Mouse (Mus musculus): ENCODE measurements at regions not wholly inside any gene's neighbourhood (a gene's known extent, or its start where the extent isn't known, plus 50 kb on each side); places are given as distances from the start of the nearest gene placed in this dataset.

DNA sequence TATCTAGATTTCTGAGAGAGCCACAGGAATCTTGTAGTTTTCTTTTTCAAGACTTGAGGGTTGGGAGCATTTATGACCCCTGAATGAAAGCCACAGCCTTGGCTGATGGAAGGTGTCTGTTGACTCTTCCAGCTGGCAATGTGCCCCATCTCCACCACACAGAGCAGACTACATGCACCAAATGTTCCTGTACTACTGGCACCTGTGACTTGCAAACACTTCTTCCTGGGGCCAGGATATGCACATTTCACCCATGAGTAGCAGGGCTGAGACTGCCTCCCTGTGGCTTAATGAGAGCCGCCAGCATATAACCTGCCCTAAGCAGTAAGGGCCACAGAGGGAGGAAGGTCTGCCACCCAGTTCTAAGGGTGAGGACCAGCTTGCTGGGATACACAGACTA is 390.5 kb upstream of the Spred2 start:
- Histone ChIP-seq H3K4me2 (ENCODE audit: low read depth) (no peak overlapping the region), H3ac (ENCODE audit: control insufficient read depth, insufficient read length) (no peak overlapping the region), H3K79me2 (ENCODE audit: control insufficient read depth, insufficient read depth) (no peaks in the 10 kb centered on the region), H3K27me3 (ENCODE audit: control insufficient read depth, insufficient read depth, insufficient read length) (no peaks in the 10 kb centered on the region), H3K4me3 (no peak overlapping the region), H3K36me3 (ENCODE audit: control insufficient read depth, insufficient read depth) (no peaks in the 10 kb centered on the region)
- no peak for TF ChIP-seq TCF12 (IDR thresholded peaks at IDR 0.05; ENCODE audit: insufficient read depth, poor library complexity, severe bottlenecking)
- no peak for TF ChIP-seq TCF3 (IDR thresholded peaks at IDR 0.05; ENCODE audit: insufficient read length, low read depth)
- no peak for TF ChIP-seq USF1 (IDR thresholded peaks at IDR 0.05; ENCODE audit: low read depth)
- TF ChIP-seq REST (IDR thresholded peaks at IDR 0.05; ENCODE audit: insufficient read depth, insufficient read length), result no peak
- TF ChIP-seq MAX (IDR thresholded peaks at IDR 0.05; ENCODE audit: low read depth), result no peak
- TF ChIP-seq MYOG (IDR thresholded peaks at IDR 0.05; ENCODE audit: control insufficient read depth in 1 of 3, insufficient read depth in 1 of 3, insufficient read length in 2 of 3, low read depth in 2 of 3), result no peak
- no peak for TF ChIP-seq E2F4 (IDR thresholded peaks at IDR 0.05; ENCODE audit: insufficient read depth)
- TF ChIP-seq POLR2A (IDR thresholded peaks at IDR 0.05; ENCODE audit: insufficient read length, low read depth), result no peak
- no peak for TF ChIP-seq POLR2AphosphoS2 (IDR thresholded peaks at IDR 0.05; ENCODE audit: insufficient read length, low read depth)
- TF ChIP-seq CEBPB (IDR thresholded peaks at IDR 0.05; ENCODE audit: insufficient read depth, poor library complexity, severe bottlenecking), result no peak
- no peak for TF ChIP-seq MYOD1 (IDR thresholded peaks at IDR 0.05; ENCODE audit: control insufficient read depth in 1 of 3, insufficient read length in 2 of 3, low read depth in 2 of 3)
- no peak for TF ChIP-seq SRF (IDR thresholded peaks at IDR 0.05; ENCODE audit: control insufficient read depth, insufficient read length, low read depth)

DNA sequence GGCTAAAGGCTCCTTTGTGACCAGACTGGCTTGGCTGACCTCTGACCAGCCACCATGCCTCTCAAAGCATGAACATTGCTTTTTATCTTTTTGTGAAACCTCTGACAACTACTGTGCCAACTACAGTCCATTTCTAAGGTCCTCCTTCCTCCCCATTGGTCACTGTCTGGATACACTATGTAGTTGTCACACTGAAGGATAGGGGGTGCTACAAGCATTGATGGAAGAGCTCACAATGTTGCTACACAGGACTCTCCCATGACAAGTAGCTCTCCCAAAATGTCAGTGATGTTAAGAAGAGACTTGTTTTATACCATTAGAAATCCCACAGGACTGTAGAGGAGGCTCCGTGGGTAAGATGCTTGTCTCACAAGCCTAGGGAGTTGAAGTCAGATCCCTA is 389.0 kb upstream of the Spred2 start:
- H3ac ChIP-seq (ENCODE audit: control insufficient read depth, insufficient read length), result no peak overlapping the region
- H3K36me3 ChIP-seq (ENCODE audit: control insufficient read depth, insufficient read depth), result no peaks in the 10 kb centered on the region
- no peak overlapping the region for H3K4me2 ChIP-seq (ENCODE audit: low read depth)
- TF ChIP-seq USF1 (IDR thresholded peaks at IDR 0.05; ENCODE audit: low read depth) (no peak), POLR2A (IDR thresholded peaks at IDR 0.05; ENCODE audit: insufficient read length, low read depth) (no peak), MAX (IDR thresholded peaks at IDR 0.05; ENCODE audit: low read depth) (no peak), MYOD1 (IDR thresholded peaks at IDR 0.05; ENCODE audit: control insufficient read depth in 1 of 3, insufficient read length in 2 of 3, low read depth in 2 of 3) (no peak), E2F4 (IDR thresholded peaks at IDR 0.05; ENCODE audit: insufficient read depth) (no peak), TCF12 (IDR thresholded peaks at IDR 0.05; ENCODE audit: insufficient read depth, poor library complexity, severe bottlenecking) (no peak), REST (IDR thresholded peaks at IDR 0.05; ENCODE audit: insufficient read depth, insufficient read length) (no peak), SRF (IDR thresholded peaks at IDR 0.05; ENCODE audit: control insufficient read depth, insufficient read length, low read depth) (no peak)
- no peaks in the 10 kb centered on the region for H3K27me3 ChIP-seq (ENCODE audit: control insufficient read depth, insufficient read depth, insufficient read length)
- H3K4me3 ChIP-seq, result no peak overlapping the region
- no peaks in the 10 kb centered on the region for H3K79me2 ChIP-seq (ENCODE audit: control insufficient read depth, insufficient read depth)

DNA sequence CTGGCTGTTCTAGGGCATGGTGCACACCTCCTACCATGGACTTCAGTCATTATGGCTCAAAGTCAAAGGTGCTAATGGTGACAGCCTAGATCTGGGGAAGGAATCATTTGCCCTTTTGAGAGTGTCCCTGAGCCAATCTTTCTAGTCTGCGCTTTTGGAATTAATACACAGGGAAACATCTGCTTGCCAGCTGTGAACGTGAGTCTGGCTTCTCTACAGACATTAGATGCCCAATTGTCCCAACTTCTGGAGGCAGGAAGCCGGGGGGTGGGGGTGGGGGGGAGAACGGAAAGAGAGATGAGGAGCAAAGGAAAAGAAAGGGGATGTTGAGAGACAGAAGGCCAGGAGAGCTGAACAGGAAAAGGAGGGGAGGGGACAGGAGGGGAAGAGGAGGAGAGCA is 377.9 kb upstream of the Spred2 start:
- H3K79me2 ChIP-seq (ENCODE audit: control insufficient read depth, insufficient read depth), result no peaks in the 10 kb centered on the region
- H3K4me3 ChIP-seq, result no peak overlapping the region
- H3K4me2 ChIP-seq (ENCODE audit: low read depth), result no peak overlapping the region
- no peak overlapping the region for H3ac ChIP-seq (ENCODE audit: control insufficient read depth, insufficient read length)
- no peaks in the 10 kb centered on the region for H3K27me3 ChIP-seq (ENCODE audit: control insufficient read depth, insufficient read depth, insufficient read length)
- no peaks in the 10 kb centered on the region for H3K36me3 ChIP-seq (ENCODE audit: control insufficient read depth, insufficient read depth)
- TF ChIP-seq E2F4 (IDR thresholded peaks at IDR 0.05; ENCODE audit: insufficient read depth), result no peak
- TF ChIP-seq POLR2AphosphoS2 (IDR thresholded peaks at IDR 0.05; ENCODE audit: insufficient read length, low read depth), result no peak

DNA sequence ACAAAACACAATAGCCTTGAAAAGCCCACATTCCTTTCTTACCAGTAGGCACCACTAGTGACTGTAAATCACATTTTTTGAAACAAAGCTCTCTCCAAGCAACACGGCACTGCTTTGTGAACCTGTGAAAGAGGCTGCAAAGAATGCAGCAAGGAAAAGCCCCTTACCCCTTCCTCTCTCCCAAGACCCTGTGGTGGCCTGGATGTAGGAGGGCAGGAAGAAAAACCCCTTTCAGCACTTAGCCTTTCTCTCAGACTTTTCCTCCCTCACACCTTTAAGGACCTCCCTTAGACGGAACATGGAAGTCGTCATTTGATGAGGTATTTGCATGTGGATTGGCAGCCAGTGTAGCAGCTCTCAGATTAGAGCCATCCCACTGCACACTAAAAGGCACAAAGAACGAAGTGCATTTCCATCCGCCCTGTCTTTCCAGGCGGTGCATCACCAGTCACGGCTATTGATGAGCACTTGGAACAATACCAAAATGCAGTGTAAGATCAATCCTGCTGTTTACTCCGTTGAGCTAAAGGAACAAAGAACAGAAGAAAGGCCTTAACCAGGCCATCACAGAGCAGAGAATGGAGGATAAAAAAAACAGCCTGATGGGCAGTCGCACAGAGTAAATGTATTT is 369.7 kb upstream of the Spred2 start:
- Histone ChIP-seq H3K4me3 (no peak overlapping the region), H3K79me2 (ENCODE audit: control insufficient read depth, insufficient read depth) (no peaks in the 10 kb centered on the region), H3K4me2 (ENCODE audit: low read depth) (no peak overlapping the region), H3K27me3 (ENCODE audit: control insufficient read depth, insufficient read depth, insufficient read length) (no peaks in the 10 kb centered on the region), H3ac (ENCODE audit: control insufficient read depth, insufficient read length) (no peak overlapping the region), H3K36me3 (ENCODE audit: control insufficient read depth, insufficient read depth) (no peaks in the 10 kb centered on the region)
- TF ChIP-seq REST (IDR thresholded peaks at IDR 0.05; ENCODE audit: insufficient read depth, insufficient read length) (no peak), POLR2AphosphoS2 (IDR thresholded peaks at IDR 0.05; ENCODE audit: insufficient read length, low read depth) (no peak), MYOG (IDR thresholded peaks at IDR 0.05; ENCODE audit: control insufficient read depth in 1 of 3, insufficient read depth in 1 of 3, insufficient read length in 2 of 3, low read depth in 2 of 3) (no peak), TCF3 (IDR thresholded peaks at IDR 0.05; ENCODE audit: insufficient read length, low read depth) (no peak), POLR2A (IDR thresholded peaks at IDR 0.05; ENCODE audit: insufficient read length, low read depth) (no peak), USF1 (IDR thresholded peaks at IDR 0.05; ENCODE audit: low read depth) (no peak), MAX (IDR thresholded peaks at IDR 0.05; ENCODE audit: low read depth) (no peak)

DNA sequence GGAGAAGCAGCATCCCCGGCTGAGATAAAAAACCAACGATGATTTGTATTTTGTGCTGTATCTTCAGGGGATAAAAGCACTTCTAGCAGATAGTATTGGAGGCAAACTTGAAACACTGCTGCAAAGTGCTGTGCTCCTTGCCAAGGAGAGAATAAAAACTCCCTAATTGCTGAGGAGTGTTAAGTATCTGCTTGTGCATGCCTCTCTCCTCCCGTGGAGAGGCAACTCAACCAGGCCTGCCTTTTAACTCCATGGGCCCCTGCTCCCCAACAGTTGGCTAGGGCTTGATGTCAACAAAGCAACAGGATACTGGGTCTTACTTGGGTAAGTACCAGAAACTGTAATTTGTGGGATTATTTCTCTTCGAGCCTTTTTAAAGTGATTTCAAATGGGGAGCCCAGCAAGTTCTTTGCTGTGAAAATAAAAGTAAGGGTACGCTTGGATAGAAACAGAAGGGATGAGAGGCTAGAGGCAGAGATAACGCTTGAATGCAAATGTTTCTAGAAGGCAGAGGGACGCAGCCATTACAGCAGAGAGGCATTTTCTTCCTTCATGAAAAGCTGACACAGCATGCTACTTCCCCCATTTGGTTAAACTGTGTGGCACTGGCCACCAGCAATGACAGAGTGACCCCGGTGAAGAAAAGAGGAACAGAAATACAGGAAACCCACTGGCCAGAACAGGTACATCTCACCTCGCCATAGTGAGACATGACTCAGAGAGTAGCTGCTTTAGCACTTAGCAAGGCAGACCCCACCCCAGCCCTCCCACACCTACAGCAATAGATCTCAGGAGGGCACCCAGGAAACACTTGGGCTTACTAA is 369.0 kb upstream of the Spred2 start:
- TF ChIP-seq TCF3 (IDR thresholded peaks at IDR 0.05; ENCODE audit: insufficient read length, low read depth) (no peak), POLR2AphosphoS2 (IDR thresholded peaks at IDR 0.05; ENCODE audit: insufficient read length, low read depth) (no peak), MAX (IDR thresholded peaks at IDR 0.05; ENCODE audit: low read depth) (no peak), MYOD1 (IDR thresholded peaks at IDR 0.05; ENCODE audit: control insufficient read depth in 1 of 3, insufficient read length in 2 of 3, low read depth in 2 of 3) (no peak), CEBPB (IDR thresholded peaks at IDR 0.05; ENCODE audit: insufficient read depth, poor library complexity, severe bottlenecking) (no peak), USF1 (IDR thresholded peaks at IDR 0.05; ENCODE audit: low read depth) (no peak), TCF12 (IDR thresholded peaks at IDR 0.05; ENCODE audit: insufficient read depth, poor library complexity, severe bottlenecking) (no peak), SRF (IDR thresholded peaks at IDR 0.05; ENCODE audit: control insufficient read depth, insufficient read length, low read depth) (no peak), REST (IDR thresholded peaks at IDR 0.05; ENCODE audit: insufficient read depth, insufficient read length) (no peak), POLR2A (IDR thresholded peaks at IDR 0.05; ENCODE audit: insufficient read length, low read depth) (no peak), MYOG (IDR thresholded peaks at IDR 0.05; ENCODE audit: control insufficient read depth in 1 of 3, insufficient read depth in 1 of 3, insufficient read length in 2 of 3, low read depth in 2 of 3) (no peak)
- Histone ChIP-seq H3K79me2 (ENCODE audit: control insufficient read depth, insufficient read depth) (no peaks in the 10 kb centered on the region), H3ac (ENCODE audit: control insufficient read depth, insufficient read length) (no peak overlapping the region), H3K27me3 (ENCODE audit: control insufficient read depth, insufficient read depth, insufficient read length) (no peaks in the 10 kb centered on the region), H3K36me3 (ENCODE audit: control insufficient read depth, insufficient read depth) (no peaks in the 10 kb centered on the region), H3K4me2 (ENCODE audit: low read depth) (no peak overlapping the region), H3K4me3 (no peak overlapping the region)
